Mouse (Mus musculus) lung, postnatal 25 days (tissue): ENCODE data around the gene 2010300C02Rik.
A peak's percentile ranks its signal among the peaks of the same experiment; 100 is the strongest.
"Not testable (repeated sequence)": the region's sequence is repeated elsewhere in the genome, so short reads cannot be mapped to it uniquely, and the experiment has no call there.

Source experiments
- DNase-seq: peaks from one replicate; pipeline ENCODE4 v3.0.0; 2022; ENCODE audit warnings: low spot score

The 2010300C02Rik gene

GRCm38 (mm10) chr1:37719761-37720640 is at the start of gene 2010300C02Rik:
2010300C02Rik (minus strand) TSS chr1:37720085.
- peak; percentile 50 for DNase-seq

DNA sequence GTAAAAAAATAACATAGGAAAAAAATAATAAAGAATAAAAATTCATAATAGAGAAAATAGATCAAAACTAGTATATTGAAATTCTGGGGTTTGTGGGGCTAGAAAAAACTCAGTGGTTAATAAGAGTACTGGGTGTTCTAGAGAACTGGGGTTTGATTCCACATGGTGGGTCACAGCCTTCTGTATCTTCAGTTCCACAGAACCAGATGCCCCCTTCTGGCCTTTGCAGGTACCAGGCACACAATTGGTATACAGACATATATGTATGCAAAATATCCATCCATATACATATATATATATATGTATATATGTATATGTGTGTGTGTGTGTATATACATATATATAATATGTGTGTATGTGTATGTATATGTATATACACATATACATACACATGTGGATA is 39.5 kb upstream of the 2010300C02Rik start:
- no peak for DNase-seq

GRCm38 (mm10) chr1:37744650-37745259 is 24.9 kb upstream of the 2010300C02Rik start:
- DNase-seq = no peak

- no peak for DNase-seq
These were observed 22.9 kb upstream of the 2010300C02Rik start for GRCm38 (mm10) chr1:37742602-37743270.

DNA sequence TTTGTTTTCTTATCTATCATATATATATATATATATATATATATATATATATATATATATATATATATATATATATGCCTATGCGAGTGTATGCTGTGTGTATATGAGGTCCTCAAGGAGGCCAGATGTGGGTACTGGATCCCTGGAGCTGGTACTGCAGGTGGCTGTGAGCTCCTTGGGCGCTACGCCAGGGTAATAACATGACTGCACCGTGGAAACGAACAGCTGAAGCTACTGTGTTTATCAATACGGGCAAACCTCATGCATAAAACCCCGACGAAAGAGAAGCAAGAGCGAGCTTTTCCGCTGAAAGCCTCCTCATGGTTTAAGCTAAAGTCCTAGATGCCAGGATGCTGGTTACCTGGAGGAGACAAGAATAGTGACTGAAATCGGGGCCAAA is 22.2 kb upstream of the 2010300C02Rik start:
- DNase-seq = no peak

DNA sequence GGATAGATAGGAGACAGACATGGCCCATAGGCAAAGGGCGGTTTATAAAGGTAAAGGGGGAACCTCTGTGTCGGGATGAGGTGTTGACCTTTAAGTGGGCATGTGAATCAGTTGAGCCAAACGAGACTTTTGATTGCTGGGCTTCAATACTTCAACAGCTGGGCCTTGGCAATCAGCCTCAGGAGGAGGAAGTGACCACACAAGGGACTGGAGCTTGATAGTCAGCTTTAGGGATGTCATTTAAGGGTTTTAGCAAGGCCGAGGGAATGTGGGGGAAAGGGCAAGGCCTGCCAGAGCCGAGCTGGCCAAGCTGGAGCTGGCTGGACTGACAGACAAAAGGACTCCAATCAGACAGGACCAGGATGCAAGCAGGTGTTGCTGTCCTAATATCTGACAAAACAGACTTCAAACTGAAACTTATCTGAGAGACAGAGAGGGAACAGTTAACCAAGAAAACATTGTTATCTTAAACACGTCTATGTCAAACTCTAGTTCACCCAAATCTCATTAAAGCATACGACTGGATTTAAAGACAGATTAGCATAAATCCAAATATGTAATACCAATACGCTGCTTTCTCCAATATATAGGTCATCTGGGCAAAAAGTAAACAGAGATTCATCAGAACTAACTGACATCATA is 20.4 kb upstream of the 2010300C02Rik start:
- no peak for DNase-seq

DNA sequence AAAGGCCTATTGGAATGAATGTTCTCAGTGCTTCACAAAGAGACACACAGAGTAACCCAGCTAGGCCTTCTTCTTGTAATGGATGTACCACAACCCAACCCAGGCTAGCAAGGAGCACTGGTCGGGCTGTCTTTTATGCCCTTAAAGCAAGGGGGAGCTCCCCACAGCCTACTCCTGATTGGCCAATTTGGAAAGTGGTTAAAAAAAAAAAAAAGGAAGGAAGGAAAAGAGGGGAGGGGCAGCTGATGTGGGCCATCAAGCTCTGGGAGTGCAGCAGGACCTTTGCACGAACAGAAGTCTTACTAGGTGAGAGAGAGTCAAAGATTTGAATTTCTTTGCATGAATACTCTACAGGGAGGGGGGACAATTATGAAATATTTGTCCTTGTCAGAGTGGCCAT is 19.0 kb upstream of the 2010300C02Rik start:
- DNase-seq = no peak

- DNase-seq = no peak
These were observed 17.2 kb upstream of the 2010300C02Rik start for GRCm38 (mm10) chr1:37737045-37737444.

DNA sequence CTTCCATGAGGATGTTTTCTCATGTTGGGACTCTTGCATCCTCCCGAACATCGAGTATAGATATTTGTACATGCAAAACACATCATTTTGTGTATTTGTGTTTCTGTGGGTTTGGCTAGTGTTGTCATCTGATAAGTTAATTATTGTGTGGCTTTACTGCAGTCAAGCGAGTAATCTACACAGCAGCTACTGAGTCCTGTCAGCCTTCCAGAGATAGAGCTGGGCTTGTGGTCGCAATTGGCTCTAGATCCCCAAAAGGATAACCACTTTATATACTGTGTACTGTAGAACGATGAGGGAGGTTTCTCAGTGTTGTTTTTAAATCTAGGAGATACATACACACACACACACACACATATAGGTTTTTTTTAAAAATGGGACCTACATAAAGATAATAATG is 16.0 kb upstream of the 2010300C02Rik start:
- no peak for DNase-seq

DNA sequence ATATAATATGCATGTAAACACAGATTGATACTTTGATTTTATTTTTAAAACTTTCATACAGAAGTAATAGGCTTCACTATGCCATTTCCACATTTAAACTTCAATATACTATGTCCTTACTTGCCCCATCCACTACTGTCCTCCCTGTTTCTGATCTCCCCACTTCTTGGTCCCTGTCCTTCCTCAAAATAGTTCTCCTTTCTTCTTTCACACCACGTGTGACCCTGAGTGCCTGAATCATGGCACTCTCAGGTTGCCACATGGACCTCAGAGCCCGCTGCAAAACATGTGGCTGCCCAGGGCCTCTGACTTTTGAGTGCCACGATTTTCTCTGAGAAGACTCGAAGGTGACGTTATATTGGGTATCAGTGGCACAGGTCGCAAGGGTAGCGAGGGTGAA is 15.0 kb upstream of the 2010300C02Rik start:
- no peak for DNase-seq

- DNase-seq = no peak
These were observed 9.5 kb upstream of the 2010300C02Rik start for GRCm38 (mm10) chr1:37729353-37729752.

DNA sequence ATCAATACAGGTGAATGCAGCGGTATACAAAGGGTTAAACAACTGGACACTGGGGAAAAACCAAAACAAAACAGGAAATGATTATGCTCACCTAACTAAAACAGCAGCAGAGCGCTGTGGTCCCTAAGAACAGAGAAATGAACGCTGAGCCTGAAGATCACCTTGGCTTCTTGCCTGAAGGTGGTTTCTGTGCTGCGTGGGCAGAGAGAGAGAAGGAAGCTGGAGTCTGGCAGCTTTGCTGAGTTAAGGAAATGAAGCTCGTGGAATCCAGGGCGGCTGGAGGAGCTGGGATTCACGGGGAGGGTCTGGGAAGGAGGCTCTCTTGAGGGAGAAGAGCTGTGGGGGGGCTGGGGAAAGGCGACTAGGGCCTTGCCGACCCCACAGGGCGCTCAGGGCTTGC is 8.2 kb upstream of the 2010300C02Rik start:
- no peak for DNase-seq

- DNase-seq = no peak
These were observed 7.3 kb upstream of the 2010300C02Rik start for GRCm38 (mm10) chr1:37727186-37727585.

DNA sequence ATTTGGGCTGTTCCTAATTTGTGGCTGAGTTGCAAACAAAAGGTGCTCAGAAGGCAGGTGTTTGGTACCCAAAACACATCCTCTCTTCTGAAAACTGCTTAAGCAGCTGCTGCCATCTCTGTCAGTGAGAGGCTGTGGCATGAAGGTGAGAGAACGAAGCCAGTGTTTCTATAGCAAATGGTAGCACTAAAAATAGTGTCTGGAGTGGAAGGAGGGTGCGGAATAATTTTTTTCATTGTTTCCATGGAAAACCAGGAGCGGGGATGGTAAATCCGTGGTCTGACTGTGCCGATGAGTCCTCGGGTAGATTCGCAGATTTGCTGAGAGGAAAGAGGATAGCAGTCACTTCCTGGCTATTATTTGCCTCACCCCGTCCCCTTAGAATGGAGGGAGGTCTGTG is 6.5 kb upstream of the 2010300C02Rik start:
- no peak for DNase-seq

- no peak for DNase-seq
These were observed 6.0 kb upstream of the 2010300C02Rik start for GRCm38 (mm10) chr1:37725880-37726279.

DNA sequence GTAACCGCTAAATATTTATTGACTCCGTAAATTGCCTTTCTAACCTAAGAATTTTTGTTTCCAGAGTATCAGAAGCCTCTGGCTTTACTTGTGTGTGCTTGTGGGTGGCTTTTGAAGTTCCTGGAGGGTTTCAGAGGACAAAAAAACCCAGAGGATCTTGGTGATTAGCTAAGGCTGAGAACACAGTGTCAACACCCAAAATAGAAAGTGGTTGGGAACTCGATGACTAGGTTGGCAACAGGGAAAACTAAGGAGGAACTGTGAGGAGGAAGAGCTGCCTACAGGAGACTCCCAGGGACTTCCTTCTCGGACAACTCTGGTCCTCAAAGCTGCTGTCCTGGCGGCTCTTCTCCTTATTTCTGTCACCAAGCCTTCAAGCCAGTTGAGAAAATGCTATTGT is 1.2 kb upstream of the 2010300C02Rik start:
- no peak for DNase-seq

GRCm38 (mm10) chr1:37719030-37719723 is 708 bp downstream of the 2010300C02Rik start:
- DNase-seq = no peak

DNA sequence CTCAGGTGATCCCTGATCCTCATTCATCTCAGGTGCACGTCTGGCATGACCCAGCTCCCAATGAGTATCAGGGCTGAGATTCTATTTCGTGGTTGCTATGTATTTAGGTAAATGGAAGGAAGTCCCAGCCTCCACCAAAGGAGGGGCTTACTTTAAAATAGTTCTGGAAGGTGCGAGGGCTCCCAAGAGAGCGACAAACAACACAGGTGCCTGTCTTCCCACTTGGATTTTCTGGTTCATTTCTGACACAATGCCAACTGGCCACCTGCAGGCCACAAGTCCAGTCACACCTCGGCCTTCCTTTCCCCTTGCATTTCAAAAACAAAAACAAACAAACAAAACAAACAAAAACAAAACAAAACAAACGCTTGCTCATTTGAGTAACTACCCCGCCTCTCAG is 1.4 kb downstream of the 2010300C02Rik start:
- DNase-seq = peak; percentile 24

DNA sequence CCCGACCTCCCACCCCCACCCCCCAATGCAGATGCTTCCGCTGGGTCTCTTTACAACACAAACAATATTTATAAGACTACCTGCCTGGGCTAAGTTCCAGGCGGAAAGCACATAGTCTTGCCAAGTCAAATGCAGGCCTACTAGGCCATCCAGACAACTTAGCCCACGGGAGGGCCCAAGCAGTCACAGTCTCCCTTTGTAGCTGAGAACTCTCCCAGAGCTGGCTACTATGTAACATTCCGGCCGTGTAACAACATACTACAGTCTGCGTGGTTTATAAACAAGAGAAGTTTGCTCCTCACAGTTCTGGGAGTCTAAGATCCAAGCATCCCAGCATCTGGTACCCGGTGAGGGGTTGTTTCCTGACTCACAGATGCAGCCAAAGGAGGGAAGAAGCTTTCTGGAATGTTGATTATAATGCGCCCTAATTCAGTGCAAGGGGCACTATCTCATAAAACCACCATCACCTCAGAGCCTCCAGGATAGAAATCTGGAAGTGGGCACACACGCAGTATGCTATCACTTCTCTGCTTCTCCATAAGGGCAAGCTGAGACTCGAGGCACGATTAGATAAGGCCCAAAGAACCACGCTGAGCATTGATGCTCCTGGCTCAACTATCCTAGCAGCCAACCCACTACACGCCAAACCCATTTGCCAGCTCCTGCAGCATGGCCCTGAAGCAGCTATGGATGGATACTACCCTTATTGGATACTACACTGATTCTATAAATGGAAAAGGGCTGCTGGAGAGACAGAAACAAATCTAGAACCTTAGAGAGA is 2.3 kb downstream of the 2010300C02Rik start:
- DNase-seq = no peak

- DNase-seq = not testable (repeated sequence)
These were observed 7.5 kb downstream of the 2010300C02Rik start for GRCm38 (mm10) chr1:37712357-37712737.
